ENCODE assay signal across 42 mouse cellular contexts in genomic region chr2:58470290-58470689, GRCm38 (mm10). TPM values are rescaled to one million over a fixed set of nuclear protein-coding genes. Genes with fewer than 3 reads are reported as not detected.
"Had no signal": no experiment of that assay in that cellular context is flagged by ENCODE, and none has a peak within 500 bp of the region (broad histone marks: within the 10 kb centered on the region; RNA-seq: fewer than 3 reads in every experiment).

No protein-coding gene starts in this region.

- H3K27ac ChIP-seq: heart, adult 2 months; heart, embryonic 13.5 days; heart, embryonic 15.5 days; hindbrain, embryonic 10.5 days; hindbrain, embryonic 12.5 days; hindbrain, embryonic 14.5 days; intestine, embryonic 15.5 days; kidney, embryonic 15.5 days; kidney, postnatal 0 days; limb, embryonic 12.5 days; liver, embryonic 13.5 days; liver, embryonic 15.5 days had no signal

- DNase-seq: gastrocnemius, postnatal 25 days; heart, adult 2 months; heart, postnatal 4 days; kidney, adult 11 months; kidney, adult 2 months; kidney, adult 9 months; kidney, postnatal 14 days; kidney, postnatal 36 days; layer of hippocampus, adult 9-11 months; layer of hippocampus, postnatal 36 days; left cerebral cortex, postnatal 4 days; liver; liver, embryonic 13.5 days had no signal

- H3K27me3 ChIP-seq: heart, embryonic 13.5 days; heart, embryonic 15.5 days; hindbrain, embryonic 12.5 days; intestine, embryonic 15.5 days; kidney, embryonic 15.5 days; limb, embryonic 12.5 days; liver, embryonic 13.5 days; liver, embryonic 15.5 days had no signal

- H3K4me2 ChIP-seq: heart, embryonic 11.5 days; heart, embryonic 13.5 days; heart, embryonic 15.5 days; hindbrain, embryonic 12.5 days; hindbrain, embryonic 14.5 days; intestine, embryonic 15.5 days; kidney, embryonic 15.5 days; limb, embryonic 12.5 days; liver, embryonic 11.5 days; liver, embryonic 13.5 days; liver, embryonic 15.5 days had no signal

- H3K9me3 ChIP-seq: heart, embryonic 15.5 days; intestine, embryonic 15.5 days; kidney, embryonic 15.5 days; liver, embryonic 13.5 days; liver, embryonic 15.5 days had no signal

- H3K4me1 ChIP-seq: heart, embryonic 15.5 days; hindbrain, embryonic 10.5 days; hindbrain, embryonic 12.5 days; intestine, embryonic 15.5 days; kidney, embryonic 15.5 days; limb, embryonic 12.5 days; liver, embryonic 13.5 days; liver, embryonic 15.5 days had no signal

- H3K9ac ChIP-seq: heart, embryonic 13.5 days; heart, embryonic 15.5 days; hindbrain, embryonic 12.5 days; hindbrain, embryonic 14.5 days; intestine, embryonic 15.5 days; kidney, embryonic 15.5 days; limb, embryonic 12.5 days; liver, embryonic 13.5 days; liver, embryonic 15.5 days had no signal

- ATAC-seq: hindbrain, embryonic 16.5 days; inflammation-experienced regulatory T-cells, adult 6 months; intestine, embryonic 15.5 days had no signal

- H3K4me3 ChIP-seq: heart, adult 2 months; heart, embryonic 13.5 days; heart, embryonic 15.5 days; hindbrain, embryonic 10.5 days; hindbrain, embryonic 12.5 days; intestine, embryonic 15.5 days; kidney, embryonic 15.5 days; limb, embryonic 12.5 days; liver, embryonic 13.5 days; liver, embryonic 15.5 days had no signal

RNA-seq across cellular contexts. Expression of gene Gm17409, which starts 0.4 kb away (rescaled TPM):
- total RNA-seq: gastrocnemius, adult 18-20 months; gastrocnemius, adult 8-10 months; gastrocnemius, postnatal 25 days; gastrocnemius, postnatal 4 days; granulocyte monocyte progenitor cell, adult 5-6 weeks; heart, adult 2 months; heart, postnatal 25 days; heart, postnatal 4 days; layer of hippocampus, adult 18-20 months; layer of hippocampus, adult 8-10 months; layer of hippocampus, postnatal 14 days; layer of hippocampus, postnatal 36 days; left cerebral cortex, adult 18-20 months; left cerebral cortex, adult 8-10 months; left cerebral cortex, postnatal 10 days; left cerebral cortex, postnatal 25 days; left cerebral cortex, postnatal 4 days had no signal
- polyA plus RNA-seq: heart, adult 2 months; heart, embryonic 11.5 days; heart, embryonic 15.5 days; heart, postnatal 0 days; hindbrain, embryonic 10.5 days; hindbrain, embryonic 12.5 days; hindbrain, embryonic 14.5 days; hindbrain, embryonic 16.5 days; inflammation-experienced regulatory T-cells, adult 6 months; intestine, embryonic 15.5 days; kidney, adult 2 months; kidney, embryonic 15.5 days; kidney, postnatal 0 days; large intestine, adult 2 months; limb, embryonic 12.5 days; limb, embryonic 14.5 days; liver, embryonic 11.5 days; liver, embryonic 13.5 days; liver, embryonic 15.5 days had no signal
